Mouse (Mus musculus) forebrain, embryonic 14.5 days (tissue): ENCODE results near the gene Mybpc3. TPM values are rescaled to one million over a fixed set of nuclear protein-coding genes. Genes with fewer than 3 reads are reported as not detected.

Experiments
- ATAC-seq: fragments of 200-750 bp; cut with Nextera tagmentation; 2 replicates; pipeline ENCODE4 v1.8.0; 2017; ENCODE audit warnings: mild to moderate bottlenecking, moderate library complexity
- DNase-seq: peaks from one replicate; pipeline ENCODE4 v3.0.0-alpha.2; 2015; ENCODE audit warnings: low spot score
- H3K27ac ChIP-seq: fragments of 300-500 bp; sonication (generic); 2 replicates; pipeline ENCODE4 v1.5.1; 2014; ENCODE audit warnings: low read depth, mild to moderate bottlenecking, control low read depth, low read length, moderate library complexity
- H3K27me3 ChIP-seq: fragments of 300-500 bp; sonication (generic); replicated peaks from 2 replicates; pipeline ENCODE4 v1.6.1; 2014; ENCODE audit warnings: low read length, control low read depth, mixed read lengths; ENCODE audit not compliant: control insufficient read depth, insufficient read depth
- H3K36me3 ChIP-seq: fragments of 300-500 bp; sonication (generic); 2 replicates; pipeline ENCODE4 v1.6.1; 2014; ENCODE audit warnings: low read length, control low read depth; ENCODE audit not compliant: control insufficient read depth, insufficient read depth
- H3K4me1 ChIP-seq: fragments of 300-500 bp; sonication (generic); 2 replicates; pipeline ENCODE4 v1.6.1; 2014; ENCODE audit warnings: antibody characterized with exemption, low read length, control low read depth; ENCODE audit not compliant: control insufficient read depth, insufficient read depth
- H3K4me2 ChIP-seq: fragments of 300-500 bp; sonication (generic); 2 replicates; pipeline ENCODE4 v1.6.1; 2014; ENCODE audit warnings: mild to moderate bottlenecking, control low read depth, low read length
- H3K4me3 ChIP-seq: fragments of 300-500 bp; sonication (generic); 2 replicates; pipeline ENCODE4 v1.5.1; 2014; ENCODE audit warnings: low read depth, low read length, control low read depth
- H3K9ac ChIP-seq: fragments of 300-500 bp; sonication (generic); 2 replicates; pipeline ENCODE4 v1.6.1; 2014; ENCODE audit warnings: mild to moderate bottlenecking, low read length, control low read depth, moderate library complexity
- H3K9me3 ChIP-seq: fragments of 300-500 bp; sonication (generic); replicated peaks from 2 replicates; pipeline ENCODE4 v1.6.1; 2016; ENCODE audit warnings: low read length, control low read depth, mixed read lengths; ENCODE audit not compliant: control insufficient read depth
- WGBS: fragments of 180-500 bp; shearing (Covaris S2); extraction: QIAGEN DNeasy Blood & Tissue Kit; methylation state at CpG from one replicate; pipeline ENCODE4 v1.1.7; 2014; 5-methylcytosine and 5-hydroxymethylcytosine counted together
- polyA plus RNA-seq: library from polyadenylated mRNA; unstranded; fragments of >200 nt; fragmentation: Nextera tagmentation; extraction: Ambion mirVana; gene quantifications from 2 replicates; pipeline ENCODE4 v1.2.1, GENCODE M21; 2014

Gene Mybpc3
- polyA plus RNA-seq, 1 experiment from 2014 or later = not detected

DNA sequence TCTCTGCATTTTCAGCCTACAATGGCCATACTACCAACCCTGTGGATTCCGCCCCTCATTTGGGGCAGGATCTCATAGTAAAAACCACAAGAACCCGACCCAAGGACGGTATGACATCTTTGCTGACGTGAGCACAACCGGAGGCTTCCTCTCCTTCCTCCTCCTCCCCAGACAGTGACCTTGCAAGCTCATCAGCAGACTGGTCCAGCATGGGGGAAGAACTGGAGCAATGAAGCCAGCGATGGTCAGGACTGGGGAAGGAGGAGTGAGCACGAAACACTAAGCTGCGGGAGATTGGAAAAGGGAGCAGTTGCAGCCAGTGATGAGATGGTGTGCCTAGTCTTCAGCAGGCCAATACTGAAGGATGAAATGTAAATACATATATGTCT is 64.1 kb downstream of the Mybpc3 start:
- H3K27ac ChIP-seq = no peak overlapping the region
- ATAC-seq (no peak), DNase-seq (no peak)
- H3K4me1 ChIP-seq = peaks cover 15% of the 10 kb centered on the region
- peak overlapping the region; percentile 92 for H3K4me2 ChIP-seq
- no peaks in the 10 kb centered on the region for H3K9me3 ChIP-seq
- peaks cover 8% of the 10 kb centered on the region for H3K36me3 ChIP-seq
- H3K27me3 ChIP-seq = no peaks in the 10 kb centered on the region
- 12% methylated on average over 8 of the region's 8 CpGs for WGBS
- peak overlapping the region; percentile 81 for H3K4me3 ChIP-seq
- H3K9ac ChIP-seq = peak overlapping the region; percentile 84

DNA sequence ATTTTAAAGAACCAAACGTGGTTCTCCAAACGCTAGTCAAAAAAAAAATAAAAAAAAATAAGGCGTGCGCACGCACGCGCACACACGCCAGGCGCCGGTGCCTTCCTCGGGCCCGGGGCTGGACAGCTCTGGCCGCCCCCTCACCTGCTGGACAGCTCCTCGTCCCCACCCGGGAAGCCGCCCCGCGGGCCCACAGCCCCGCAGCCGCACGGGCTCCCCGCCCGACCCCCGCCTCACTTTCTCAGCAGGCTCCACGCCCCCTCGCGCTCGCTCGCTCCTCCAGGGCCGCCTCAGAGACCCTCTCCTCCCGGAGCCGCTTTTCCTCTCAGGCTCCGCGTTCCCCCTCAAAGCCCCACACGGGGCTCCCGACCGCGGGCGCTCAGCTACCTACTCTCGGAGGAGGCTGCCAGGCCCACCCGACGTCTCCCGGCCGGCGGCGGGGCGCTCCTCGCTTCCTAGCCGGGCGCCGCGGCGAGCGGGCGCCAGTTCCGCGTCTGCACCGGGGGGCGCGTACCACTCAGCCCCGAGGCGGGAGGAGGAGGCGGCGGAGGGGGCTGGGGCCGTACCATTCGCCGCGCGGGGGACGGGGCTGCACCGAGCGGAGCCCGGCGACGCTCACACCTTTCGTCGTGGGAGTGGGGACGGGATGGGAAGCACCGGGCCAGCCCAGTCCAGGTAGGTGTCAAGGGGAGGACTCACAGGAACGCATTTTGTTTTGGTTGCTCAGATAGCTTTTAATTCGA is 64.6 kb downstream of the Mybpc3 start:
- H3K27me3 ChIP-seq = no peaks in the 10 kb centered on the region
- WGBS = 1% methylated on average over 63 of the region's 81 CpGs

DNA sequence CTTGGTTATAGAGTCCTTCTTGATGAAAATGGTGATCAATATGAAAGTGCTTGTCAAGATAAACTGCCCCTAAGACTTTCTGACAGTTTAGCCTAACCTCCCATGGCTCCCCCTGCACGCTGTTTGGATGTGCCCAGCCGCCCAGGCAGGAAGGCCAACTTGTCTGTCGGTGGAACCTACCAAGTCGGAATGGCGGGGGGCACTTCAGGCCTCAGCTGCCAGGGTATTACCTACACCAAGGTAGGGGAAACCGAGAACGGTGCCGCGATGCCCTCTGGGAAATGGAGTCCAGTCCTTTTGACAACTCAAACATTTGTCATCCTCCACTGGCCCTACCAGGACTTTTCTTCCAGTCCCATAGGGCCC is 65.2 kb downstream of the Mybpc3 start:
- DNase-seq (peak; percentile 98), ATAC-seq (peak; percentile 96)
- WGBS = under 1% methylated on average over 9 of the region's 9 CpGs
- Histone ChIP-seq H3K4me2 (peak overlapping the region; percentile 92), H3K27ac (peak overlapping the region; percentile 90), H3K27me3 (no peaks in the 10 kb centered on the region), H3K36me3 (no peaks in the 10 kb centered on the region), H3K9ac (peak overlapping the region; percentile 84), H3K4me1 (peaks cover 15% of the 10 kb centered on the region), H3K9me3 (no peaks in the 10 kb centered on the region), H3K4me3 (peak overlapping the region; percentile 81)

More for the DNA sequence above, 64.6 kb downstream of the Mybpc3 start:
- H3K36me3 ChIP-seq = peaks cover 5% of the 10 kb centered on the region
- H3K4me2 ChIP-seq = peak overlapping the region; percentile 92
- peak overlapping the region; percentile 84 for H3K9ac ChIP-seq
- H3K4me3 ChIP-seq = peak overlapping the region; percentile 81
- peak overlapping the region; percentile 90 for H3K27ac ChIP-seq
- DNase-seq = peak; percentile 93
- no peaks in the 10 kb centered on the region for H3K9me3 ChIP-seq
- peaks cover 15% of the 10 kb centered on the region for H3K4me1 ChIP-seq
- peak; percentile 97 for ATAC-seq

DNA sequence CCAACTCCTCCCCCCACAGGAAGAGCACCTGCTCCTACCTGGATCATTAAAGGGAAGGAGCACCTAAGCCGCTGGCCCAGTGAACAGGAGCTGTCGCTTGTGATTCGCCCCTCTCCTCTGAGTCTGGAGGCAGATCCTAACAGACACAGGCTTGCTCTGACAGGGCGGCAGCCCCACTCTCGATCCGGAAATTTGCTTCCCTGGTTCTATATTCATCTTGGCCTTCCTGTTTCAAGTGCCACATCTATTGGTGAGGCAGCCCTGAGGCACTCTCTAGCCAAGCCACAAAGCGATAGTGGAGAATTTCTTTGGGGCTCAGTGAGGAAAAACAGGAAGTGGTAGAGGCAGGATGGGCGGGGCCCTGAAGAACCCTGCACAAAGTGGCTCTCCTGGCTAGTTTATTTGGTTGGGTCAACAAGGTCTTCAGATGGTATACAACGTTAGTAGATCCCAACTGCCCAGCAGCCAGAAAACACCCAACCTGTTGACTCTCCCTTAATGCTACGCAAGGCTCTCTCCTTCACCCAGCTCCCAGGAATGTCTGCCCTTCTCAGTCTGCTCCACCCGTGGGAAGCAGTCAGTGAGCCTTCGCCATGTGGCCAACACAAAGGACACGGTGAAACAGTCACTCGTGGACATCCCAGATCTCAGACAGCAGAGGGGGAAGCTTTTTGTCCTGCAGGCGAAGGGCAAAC is 65.9 kb downstream of the Mybpc3 start, which contains the start of gene Madd:
Madd (minus strand) TSS at position 127 of the 695 bp plus-strand sequence.
- WGBS = 73% methylated on average over 15 of the region's 15 CpGs
- H3K36me3 ChIP-seq = no peaks in the 10 kb centered on the region

More for the DNA sequence above, 65.9 kb downstream of the Mybpc3 start, which contains the start of gene Madd:
- H3K4me2 ChIP-seq = peak within 1 kb of the TSS; percentile 92
- H3K9me3 ChIP-seq = no peaks in the 10 kb centered on the region
- ATAC-seq (no peak), DNase-seq (no peak)
- no peaks in the 10 kb centered on the region for H3K27me3 ChIP-seq
- H3K27ac ChIP-seq = peak within 1 kb of the TSS; percentile 90
- peak within 1 kb of the TSS; percentile 81 for H3K4me3 ChIP-seq
- peak within 1 kb of the TSS; percentile 84 for H3K9ac ChIP-seq
- peaks cover 15% of the 10 kb centered on the region for H3K4me1 ChIP-seq

Other genes with a start within 250 kb of the Mybpc3 start
- gene C1qtnf4, start 232.3 kb upstream of the Mybpc3 start, polyA plus RNA-seq = 18.4 and 18.8 TPM in 2 replicates
- gene Kbtbd4, start 213.4 kb upstream of the Mybpc3 start, polyA plus RNA-seq = 51.1 and 55.9 TPM in 2 replicates
- 230 and 240 TPM in 2 replicates for gene Ndufs3, start 213.3 kb upstream of the Mybpc3 start, polyA plus RNA-seq
- 76.4 and 91.0 TPM in 2 replicates for gene Celf1, start 177.8 kb upstream of the Mybpc3 start, polyA plus RNA-seq
- gene Rapsn, start 82.5 kb upstream of the Mybpc3 start, polyA plus RNA-seq = 0.95 and 1.2 TPM in 2 replicates
- gene Psmc3, start 64.1 kb upstream of the Mybpc3 start, polyA plus RNA-seq = 298 and 304 TPM in 2 replicates
- 16.1 and 18.0 TPM in 2 replicates for gene Slc39a13, start 47.7 kb upstream of the Mybpc3 start, polyA plus RNA-seq
- gene Spi1, start 35.8 kb upstream of the Mybpc3 start, polyA plus RNA-seq = 2.4 and 2.9 TPM in 2 replicates
- gene Madd, start 65.7 kb downstream of the Mybpc3 start, polyA plus RNA-seq = 20.9 and 30.0 TPM in 2 replicates
- gene Nr1h3, start 84.7 kb downstream of the Mybpc3 start, polyA plus RNA-seq = 2.5 and 3.0 TPM in 2 replicates
- 38.2 and 41.2 TPM in 2 replicates for gene Acp2, start 84.7 kb downstream of the Mybpc3 start, polyA plus RNA-seq
- 9.4 and 9.9 TPM in 2 replicates for gene Ddb2, start 118.8 kb downstream of the Mybpc3 start, polyA plus RNA-seq
- gene Pacsin3, start 137.8 kb downstream of the Mybpc3 start, polyA plus RNA-seq = 16.9 and 19.1 TPM in 2 replicates
- 72.9 and 76.4 TPM in 2 replicates for gene Arfgap2, start 146.8 kb downstream of the Mybpc3 start, polyA plus RNA-seq